Mouse (Mus musculus): ENCODE measurements around the gene Sun5. TPM values are rescaled to one million over a fixed set of nuclear protein-coding genes. Genes with fewer than 3 reads are reported as not detected.
"Not testable (repeated sequence)": the region's sequence is repeated elsewhere in the genome, so short reads cannot be mapped to it uniquely, and the experiment has no call there.

Sun5 gene
- polyA plus RNA-seq, 1 experiment from 2014 or later, result not detected

DNA sequence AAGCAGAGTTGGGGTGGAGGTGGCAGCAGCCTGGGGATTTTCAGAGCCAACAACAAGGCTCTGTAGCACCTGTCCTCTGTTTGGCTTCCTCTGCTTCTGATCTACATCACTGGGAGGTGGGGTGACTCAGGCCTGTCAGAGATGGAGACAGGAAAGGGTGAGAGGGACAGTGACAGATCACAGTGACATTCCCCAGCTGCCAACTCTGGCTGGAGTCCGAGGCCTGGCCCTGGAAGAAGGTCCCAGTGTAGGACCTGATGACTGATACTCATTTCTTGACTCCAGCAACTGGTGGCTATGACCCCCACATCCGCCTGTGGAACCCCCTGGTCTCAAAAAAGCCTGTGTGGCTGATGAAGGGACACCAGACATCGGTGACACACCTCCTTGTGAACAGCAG, 61.0 kb downstream of the Sun5 start:
- H3K36me3 ChIP-seq (replicated peaks), result no peaks in the 10 kb centered on the region
- ATAC-seq (ENCODE audit: insufficient read depth), result no peak
- no peaks in the 10 kb centered on the region for H3K4me1 ChIP-seq (replicated peaks)
- no peak overlapping the region for H3K4me3 ChIP-seq (replicated peaks)
- H3K9me3 ChIP-seq (replicated peaks), result no peaks in the 10 kb centered on the region
- H3K9ac ChIP-seq, result no peak overlapping the region
- no peak overlapping the region for H3K4me2 ChIP-seq
- H3K27me3 ChIP-seq, result no peaks in the 10 kb centered on the region
- WGBS (ENCODE audit: insufficient replicate concordance), result 41% methylated on average over 3 of the region's 3 CpGs
- no peak overlapping the region for H3K27ac ChIP-seq (replicated peaks)

GRCm38 (mm10) chr2:153808841-153809240, 62.0 kb downstream of the Sun5 start:
- Histone ChIP-seq H3K4me2 (no peak overlapping the region), H3K4me1 (replicated peaks) (no peaks in the 10 kb centered on the region), H3K9ac (no peak overlapping the region), H3K36me3 (replicated peaks) (no peaks in the 10 kb centered on the region), H3K9me3 (replicated peaks) (no peaks in the 10 kb centered on the region), H3K27me3 (no peaks in the 10 kb centered on the region), H3K27ac (replicated peaks) (no peak overlapping the region), H3K4me3 (replicated peaks) (no peak overlapping the region)
- no peak for ATAC-seq (ENCODE audit: insufficient read depth)
- 58% methylated on average over 6 of the region's 6 CpGs for WGBS (ENCODE audit: insufficient replicate concordance)

DNA sequence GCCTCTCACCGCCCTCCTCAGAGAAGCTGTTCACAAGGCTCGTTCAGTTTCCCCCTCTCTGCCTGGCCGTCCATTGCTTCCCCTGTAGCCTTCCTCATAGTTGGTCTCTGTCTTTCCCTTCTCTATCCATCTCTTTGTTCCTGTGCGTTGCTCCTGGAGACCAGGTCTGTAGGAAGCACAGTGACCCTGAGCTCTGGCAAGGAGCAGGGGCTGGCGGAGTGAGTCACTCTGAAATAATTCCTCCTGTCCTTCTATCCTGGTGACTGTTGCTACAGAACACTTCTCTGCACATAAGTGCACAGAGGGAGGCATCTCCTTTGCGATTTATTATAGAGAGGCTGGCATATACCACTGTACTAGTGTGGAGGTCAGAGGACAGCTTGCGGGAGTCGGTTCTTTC, 62.7 kb downstream of the Sun5 start:
- WGBS (ENCODE audit: insufficient replicate concordance), result 65% methylated on average over 8 of the region's 8 CpGs
- Histone ChIP-seq H3K9ac (no peak overlapping the region), H3K4me3 (replicated peaks) (no peak overlapping the region), H3K27ac (replicated peaks) (no peak overlapping the region), H3K27me3 (no peaks in the 10 kb centered on the region), H3K4me2 (no peak overlapping the region), H3K4me1 (replicated peaks) (no peaks in the 10 kb centered on the region), H3K9me3 (replicated peaks) (no peaks in the 10 kb centered on the region), H3K36me3 (replicated peaks) (no peaks in the 10 kb centered on the region)
- ATAC-seq (ENCODE audit: insufficient read depth), result no peak

GRCm38 (mm10) chr2:153807464-153807863, 63.4 kb downstream of the Sun5 start:
- H3K4me3 ChIP-seq (replicated peaks); H3K4me1 ChIP-seq (replicated peaks); H3K9ac ChIP-seq; H3K27me3 ChIP-seq; H3K27ac ChIP-seq (replicated peaks); H3K36me3 ChIP-seq (replicated peaks); H3K4me2 ChIP-seq; H3K9me3 ChIP-seq (replicated peaks); ATAC-seq (ENCODE audit: insufficient read depth): not testable (repeated sequence)

Other genes starting within 250 kb of the Sun5 start
- 28.1 and 28.2 TPM in 2 replicates for gene Commd7, start 238.3 kb downstream of the Sun5 start, polyA plus RNA-seq (2015; fragmentation: Nextera tagmentation; extraction: Ambion mirVana)
- gene Dnmt3b, start 221.6 kb downstream of the Sun5 start, polyA plus RNA-seq (2015; fragmentation: Nextera tagmentation; extraction: Ambion mirVana), result 4.3 and 4.4 TPM in 2 replicates
- 0.67 and 0.81 TPM in 2 replicates for gene Dnmt3c, start 174.4 kb downstream of the Sun5 start, polyA plus RNA-seq (2015; fragmentation: Nextera tagmentation; extraction: Ambion mirVana)
- gene Mapre1, start 129.8 kb downstream of the Sun5 start, polyA plus RNA-seq (2015; fragmentation: Nextera tagmentation; extraction: Ambion mirVana), result 99.0 and 111 TPM in 2 replicates
- 0.07 and 0.08 TPM in 2 replicates for gene Efcab8, start 91.2 kb downstream of the Sun5 start, polyA plus RNA-seq (2015; fragmentation: Nextera tagmentation; extraction: Ambion mirVana)
- gene Bpifb2, start 4.0 kb upstream of the Sun5 start, polyA plus RNA-seq (2015; fragmentation: Nextera tagmentation; extraction: Ambion mirVana), result not detected in 2 replicates
- not detected in 2 replicates for gene Bpifb6, start 29.3 kb upstream of the Sun5 start, polyA plus RNA-seq (2015; fragmentation: Nextera tagmentation; extraction: Ambion mirVana)
- gene Bpifb3, start 47.1 kb upstream of the Sun5 start, polyA plus RNA-seq (2015; fragmentation: Nextera tagmentation; extraction: Ambion mirVana), result not detected in 2 replicates
- 0.06 and 0.13 TPM in 2 replicates for gene Bpifb4, start 67.1 kb upstream of the Sun5 start, polyA plus RNA-seq (2015; fragmentation: Nextera tagmentation; extraction: Ambion mirVana)
- not detected in 2 replicates for gene Bpifa6, start 103.9 kb upstream of the Sun5 start, polyA plus RNA-seq (2015; fragmentation: Nextera tagmentation; extraction: Ambion mirVana)
- not detected in 2 replicates for gene Bpifa2, start 137.2 kb upstream of the Sun5 start, polyA plus RNA-seq (2015; fragmentation: Nextera tagmentation; extraction: Ambion mirVana)

Measured in liver, embryonic 15.5 days (tissue).